Mouse (Mus musculus) neural tube, embryonic 11.5 days (tissue): Measurements from ENCODE around the gene Srcap. TPM values are rescaled to one million over a fixed set of nuclear protein-coding genes. Genes with fewer than 3 reads are reported as not detected.

Source experiments
- ATAC-seq: fragments of 200-750 bp; cut with Nextera tagmentation; 2 replicates; pipeline ENCODE4 v1.8.0; 2017; ENCODE audit warnings: moderate number of reproducible peaks, mild to moderate bottlenecking, moderate TSS enrichment, moderate library complexity; ENCODE audit not compliant: insufficient read depth, low FRiP score, low TSS enrichment
- DNase-seq: peaks from one replicate; pipeline ENCODE4 v3.0.0-alpha.2; 2015; ENCODE audit warnings: low spot score
- H3K27ac ChIP-seq: fragments of 300-500 bp; sonication (generic); 2 replicates; pipeline ENCODE4 v1.5.1; 2014; ENCODE audit warnings: low read depth, mild to moderate bottlenecking, low read length
- H3K27me3 ChIP-seq: fragments of 300-500 bp; sonication (generic); 2 replicates; pipeline ENCODE4 v1.6.1; 2014; ENCODE audit warnings: mild to moderate bottlenecking, low read length, mixed read lengths; ENCODE audit not compliant: control insufficient read depth, insufficient read depth
- H3K36me3 ChIP-seq: fragments of 300-500 bp; sonication (generic); 2 replicates; pipeline ENCODE4 v1.6.1; 2014; ENCODE audit warnings: mild to moderate bottlenecking, low read length, moderate library complexity, mixed read lengths; ENCODE audit not compliant: control insufficient read depth, insufficient read depth
- H3K4me1 ChIP-seq: fragments of 300-500 bp; sonication (generic); 2 replicates; pipeline ENCODE4 v1.6.1; 2014; ENCODE audit warnings: low read length, mixed read lengths; ENCODE audit not compliant: control insufficient read depth, insufficient read depth
- H3K4me2 ChIP-seq: fragments of 300-500 bp; sonication (generic); 2 replicates; pipeline ENCODE4 v1.6.1; 2014; ENCODE audit warnings: low read depth, mild to moderate bottlenecking, moderate library complexity
- H3K4me3 ChIP-seq: fragments of 300-500 bp; sonication (generic); 2 replicates; pipeline ENCODE4 v1.5.1; 2014; ENCODE audit warnings: low read depth, low read length
- H3K9ac ChIP-seq: fragments of 300-500 bp; sonication (generic); 2 replicates; pipeline ENCODE4 v1.6.1; 2014; ENCODE audit warnings: mild to moderate bottlenecking, low read length
- H3K9me3 ChIP-seq: fragments of 300-500 bp; sonication (generic); 2 replicates; pipeline ENCODE4 v1.6.1; 2016; ENCODE audit warnings: low read length; ENCODE audit not compliant: control insufficient read depth
- WGBS: fragments of 180-500 bp; shearing (Covaris S2); extraction: QIAGEN DNeasy Blood & Tissue Kit; methylation state at CpG from one replicate; pipeline ENCODE4 v1.1.7; 2014; 5-methylcytosine and 5-hydroxymethylcytosine counted together
- polyA plus RNA-seq: library from polyadenylated mRNA; unstranded; fragments of >200 nt; fragmentation: Nextera tagmentation; extraction: Ambion mirVana; gene quantifications from 2 replicates; pipeline ENCODE4 v1.2.1, GENCODE M21; 2014

Srcap gene
- polyA plus RNA-seq, 1 experiment from 2014 or later = 58.3 TPM

GRCm38 (mm10) chr7:127541671-127542070 is 29.9 kb downstream of the Srcap start:
- no peak overlapping the region for H3K4me3 ChIP-seq
- H3K9ac ChIP-seq = no peak overlapping the region
- no peak overlapping the region for H3K27ac ChIP-seq
- WGBS = 99% methylated on average over 3 of the region's 3 CpGs
- H3K4me2 ChIP-seq = no peak overlapping the region
- no peaks in the 10 kb centered on the region for H3K4me1 ChIP-seq
- H3K36me3 ChIP-seq = peaks cover 44% of the 10 kb centered on the region
- DNase-seq (no peak), ATAC-seq (no peak)
- no peaks in the 10 kb centered on the region for H3K9me3 ChIP-seq
- no peaks in the 10 kb centered on the region for H3K27me3 ChIP-seq

DNA sequence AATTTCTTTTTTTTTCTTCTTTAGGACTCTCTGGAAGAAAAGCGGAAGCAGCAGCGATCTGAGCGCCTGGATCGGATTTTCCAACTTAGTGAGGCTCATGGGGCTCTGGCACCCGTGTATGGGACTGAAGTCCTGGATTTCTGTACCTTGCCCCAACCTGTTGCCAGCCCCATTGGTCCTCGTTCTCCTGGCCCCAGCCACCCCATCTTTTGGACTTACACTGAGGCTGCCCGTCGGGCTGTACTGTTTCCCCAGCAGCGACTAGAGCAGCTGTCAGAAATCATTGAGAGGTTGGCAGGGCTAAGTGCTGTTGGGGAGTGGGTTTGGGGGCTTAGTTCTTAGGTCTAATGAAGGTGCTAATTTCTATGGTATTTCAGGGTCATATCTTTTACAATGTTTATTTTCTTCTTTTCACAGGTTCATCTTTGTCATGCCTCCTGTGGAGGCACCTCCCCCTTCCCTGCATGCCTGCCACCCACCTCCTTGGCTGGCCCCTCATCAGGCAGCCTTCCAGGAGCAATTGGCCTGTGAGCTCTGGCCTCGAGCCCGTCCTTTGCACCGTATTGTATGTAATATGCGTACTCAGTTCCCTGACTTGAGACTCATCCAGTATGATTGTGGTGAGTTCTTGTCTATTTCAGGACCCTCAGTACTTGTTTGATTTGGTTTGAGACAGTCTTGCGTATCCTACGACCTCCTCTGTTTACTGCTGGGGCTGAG is 37.5 kb downstream of the Srcap start:
- peaks cover 22% of the 10 kb centered on the region for H3K36me3 ChIP-seq
- no peak overlapping the region for H3K4me2 ChIP-seq
- no peak overlapping the region for H3K27ac ChIP-seq
- no peaks in the 10 kb centered on the region for H3K9me3 ChIP-seq
- ATAC-seq (no peak), DNase-seq (no peak)
- no peaks in the 10 kb centered on the region for H3K4me1 ChIP-seq
- H3K27me3 ChIP-seq = no peaks in the 10 kb centered on the region
- H3K4me3 ChIP-seq = no peak overlapping the region
- H3K9ac ChIP-seq = no peak overlapping the region
- WGBS = 84% methylated on average over 15 of the region's 15 CpGs

DNA sequence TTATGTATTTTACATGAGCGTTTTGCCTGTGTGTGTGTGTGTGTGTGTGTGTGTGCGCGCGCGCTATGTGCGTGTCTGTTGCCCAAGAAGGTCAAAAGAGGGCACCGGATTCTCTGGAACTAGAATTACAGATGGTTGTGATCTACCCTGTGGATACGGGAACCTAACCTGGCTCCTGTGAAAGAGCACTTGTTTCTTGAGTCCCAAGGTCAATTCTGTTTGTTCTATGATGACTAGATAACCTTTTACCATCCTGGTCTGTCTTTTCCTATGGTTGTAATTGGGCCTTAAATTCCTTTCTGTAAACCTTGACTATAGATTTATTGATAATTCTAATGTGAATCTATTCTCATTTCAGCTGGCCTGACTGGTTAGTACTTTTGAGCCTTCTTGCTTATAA is 39.8 kb downstream of the Srcap start:
- no peaks in the 10 kb centered on the region for H3K9me3 ChIP-seq
- no peak overlapping the region for H3K9ac ChIP-seq
- no peaks in the 10 kb centered on the region for H3K27me3 ChIP-seq
- WGBS = 98% methylated on average over 8 of the region's 8 CpGs
- H3K36me3 ChIP-seq = peaks cover 23% of the 10 kb centered on the region
- no peaks in the 10 kb centered on the region for H3K4me1 ChIP-seq
- H3K27ac ChIP-seq = no peak overlapping the region
- DNase-seq (no peak), ATAC-seq (no peak)
- no peak overlapping the region for H3K4me3 ChIP-seq
- H3K4me2 ChIP-seq = no peak overlapping the region

DNA sequence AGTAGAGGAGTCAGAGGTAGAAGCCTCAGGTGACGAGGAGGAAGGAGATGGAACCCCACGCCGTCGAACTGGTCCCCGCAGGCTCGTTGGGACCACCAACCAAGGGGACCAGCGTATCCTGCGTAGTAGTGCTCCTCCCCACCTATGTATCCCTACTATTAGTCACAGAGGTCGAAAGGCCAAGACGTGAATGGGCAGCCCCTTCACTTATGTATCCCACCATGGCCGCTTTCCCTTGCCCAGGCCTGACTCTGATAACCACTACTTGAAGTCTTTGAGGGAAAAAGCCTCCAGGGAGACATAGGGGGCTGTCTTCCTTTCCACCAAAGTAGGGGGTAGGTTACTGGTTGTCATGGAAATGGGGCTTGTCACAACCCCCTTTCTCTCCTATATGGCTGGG is 48.8 kb downstream of the Srcap start:
- Histone ChIP-seq H3K27me3 (no peaks in the 10 kb centered on the region), H3K4me1 (no peaks in the 10 kb centered on the region), H3K27ac (no peak overlapping the region), H3K4me3 (no peak overlapping the region), H3K9ac (no peak overlapping the region), H3K4me2 (no peak overlapping the region), H3K36me3 (peaks cover 33% of the 10 kb centered on the region), H3K9me3 (no peaks in the 10 kb centered on the region)
- ATAC-seq (no peak), DNase-seq (no peak)
- WGBS = 94% methylated on average over 11 of the region's 11 CpGs

DNA sequence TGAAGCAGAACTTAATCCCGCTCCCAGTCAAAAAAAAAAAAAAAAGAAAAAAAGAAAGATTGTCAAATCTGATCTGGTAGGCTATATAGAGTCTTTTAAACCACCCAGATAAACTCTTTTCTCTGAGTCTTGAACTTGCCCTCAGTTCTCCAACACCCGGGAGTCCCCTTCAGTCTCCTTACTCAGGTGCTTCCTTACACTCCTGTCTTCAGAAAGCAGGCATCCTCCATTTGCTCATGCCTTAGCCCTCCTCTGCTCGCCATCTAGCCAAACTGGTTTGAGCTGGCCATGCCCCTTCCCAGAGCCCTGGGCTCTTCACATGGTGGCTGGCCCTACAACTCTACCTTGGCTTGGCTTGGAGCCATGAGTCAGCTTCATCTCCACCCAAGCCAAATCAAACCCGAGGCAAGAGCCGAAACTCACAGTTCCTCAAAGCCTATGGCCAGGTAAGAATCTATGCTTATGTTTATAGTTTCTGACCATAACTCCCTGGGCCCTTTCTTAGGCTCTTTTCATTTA is 49.6 kb downstream of the Srcap start, which contains the start of gene Tmem265:
Tmem265 (plus strand) TSS at position 51 of the 519 bp plus-strand sequence.
- Histone ChIP-seq H3K27ac (no peak within 1 kb of the TSS), H3K4me1 (no peaks in the 10 kb centered on the region), H3K9ac (no peak within 1 kb of the TSS), H3K9me3 (no peaks in the 10 kb centered on the region), H3K36me3 (peaks cover 31% of the 10 kb centered on the region), H3K4me3 (no peak within 1 kb of the TSS), H3K4me2 (no peak within 1 kb of the TSS), H3K27me3 (no peaks in the 10 kb centered on the region)
- ATAC-seq = no peak
- no peak for DNase-seq
- WGBS = 96% methylated on average over 5 of the region's 5 CpGs

DNA sequence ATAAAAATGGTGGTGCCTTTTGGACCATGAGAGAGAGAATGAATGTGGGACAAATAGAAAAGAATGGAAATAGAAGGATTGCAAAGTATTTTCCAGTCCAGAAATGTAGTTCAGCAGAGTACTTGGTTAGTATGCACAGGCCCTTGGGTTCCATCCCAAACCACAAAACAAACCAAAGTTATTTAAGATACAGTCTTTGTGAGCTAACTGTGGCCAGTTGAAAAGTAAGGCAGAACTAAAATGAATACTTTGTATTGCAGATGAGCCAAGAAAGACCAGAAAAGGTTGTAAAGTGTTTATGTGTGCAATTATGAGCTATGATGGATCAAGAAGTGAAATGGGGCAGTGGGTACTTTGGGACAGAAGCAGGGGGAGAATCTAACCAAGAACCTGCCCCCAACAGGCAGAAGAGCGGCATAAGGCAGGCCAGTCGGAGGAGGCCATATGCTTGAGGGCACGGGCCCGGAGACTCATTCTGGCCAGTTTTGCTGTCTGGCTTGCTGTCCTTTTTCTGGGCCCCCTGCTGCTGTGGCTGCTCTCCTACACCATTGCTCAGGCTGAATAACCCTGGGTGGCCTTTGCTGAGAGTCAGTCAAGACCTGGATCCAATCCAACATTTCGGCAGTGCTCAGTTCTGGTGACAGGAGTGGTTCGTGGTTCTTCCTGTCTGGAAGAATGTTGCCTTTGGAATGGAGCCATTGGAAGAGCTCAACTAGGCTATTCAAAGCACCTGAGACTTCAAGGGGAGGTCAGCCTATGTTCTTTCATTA is 52.8 kb downstream of the Srcap start:
- no peak for ATAC-seq
- 91% methylated on average over 6 of the region's 6 CpGs for WGBS
- Histone ChIP-seq H3K4me3 (no peak overlapping the region), H3K9me3 (no peaks in the 10 kb centered on the region), H3K4me1 (no peaks in the 10 kb centered on the region), H3K27me3 (no peaks in the 10 kb centered on the region), H3K36me3 (peaks cover 18% of the 10 kb centered on the region), H3K9ac (no peak overlapping the region), H3K4me2 (no peak overlapping the region), H3K27ac (no peak overlapping the region)
- no peak for DNase-seq

DNA sequence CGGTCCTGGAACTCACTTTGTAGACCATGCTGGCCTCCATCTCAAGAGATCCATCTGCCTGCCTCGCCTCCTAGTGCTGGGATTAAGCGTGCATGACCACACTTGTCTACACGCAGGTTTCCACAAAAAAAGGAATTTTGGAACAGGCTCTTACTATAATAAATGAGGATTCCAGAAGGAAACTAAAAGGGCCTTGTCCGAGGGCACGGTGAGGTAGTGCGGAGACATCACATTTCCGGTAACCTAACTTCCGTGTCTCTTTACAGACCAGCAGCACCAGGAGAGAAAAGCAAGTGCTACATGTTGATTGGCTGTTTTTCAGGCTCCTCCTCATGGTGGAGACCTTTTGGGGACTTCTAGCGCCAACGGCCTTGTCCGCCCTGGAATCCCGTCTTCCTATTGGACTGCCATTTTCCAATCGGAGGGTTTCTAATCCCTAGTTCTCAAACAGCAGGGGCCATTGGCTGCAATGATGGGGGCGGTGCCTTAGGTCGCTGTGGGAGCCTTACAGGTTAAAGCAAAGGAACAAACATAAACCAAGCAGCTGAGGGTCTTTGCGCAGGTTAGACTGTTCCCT is 61.2 kb downstream of the Srcap start, which contains the start of gene Phkg2:
Phkg2 (plus strand) TSS at position 446 of the 577 bp plus-strand sequence.
- H3K27me3 ChIP-seq = no peaks in the 10 kb centered on the region
- H3K27ac ChIP-seq = peak within 1 kb of the TSS; percentile 62; the same call in 1 of the 2 replicates
- peaks cover 8% of the 10 kb centered on the region; the same call in 1 of the 2 replicates for H3K4me1 ChIP-seq
- H3K9me3 ChIP-seq = no peaks in the 10 kb centered on the region
- under 1% methylated on average over 17 of the region's 17 CpGs for WGBS
- H3K4me2 ChIP-seq = peak within 1 kb of the TSS; percentile 97
- peaks cover 9% of the 10 kb centered on the region for H3K36me3 ChIP-seq
- peak within 1 kb of the TSS; percentile 76 for H3K9ac ChIP-seq
- ATAC-seq = peak; percentile 97
- DNase-seq = peak; percentile 89
- peak within 1 kb of the TSS; percentile 86 for H3K4me3 ChIP-seq

- under 1% methylated on average over 20 of the region's 28 CpGs for WGBS
- peak; percentile 65; the same call in 1 of the 2 replicates for ATAC-seq
- DNase-seq = no peak
These were observed 61.8 kb downstream of the Srcap start for GRCm38 (mm10) chr7:127573503-127574008.

More at GRCm38 (mm10) chr7:127573503-127574008, 61.8 kb downstream of the Srcap start:
- Histone ChIP-seq H3K4me2 (peak overlapping the region; percentile 97), H3K4me1 (peaks cover 8% of the 10 kb centered on the region; the same call in 1 of the 2 replicates), H3K36me3 (peaks cover 9% of the 10 kb centered on the region), H3K9ac (peak overlapping the region; percentile 76), H3K27ac (peak overlapping the region; percentile 62; the same call in 1 of the 2 replicates), H3K4me3 (peak overlapping the region; percentile 86), H3K27me3 (no peaks in the 10 kb centered on the region), H3K9me3 (no peaks in the 10 kb centered on the region)
